Mouse (Mus musculus): ENCODE data around the gene Cish. TPM values are rescaled to one million over a fixed set of nuclear protein-coding genes. Genes with fewer than 3 reads are reported as not detected.

Cish gene
- polyA plus RNA-seq, 1 experiment from 2014 or later: 9.5 TPM

GRCm38 (mm10) chr9:107289211-107290076 lies 6.4 kb upstream of the Cish start, which contains the start of gene Mapkapk3:
TSS of gene Mapkapk3 (minus strand) at chr9:107289877.
- Histone ChIP-seq H3K4me1 (ENCODE audit: control insufficient read depth, insufficient read depth, low read length) (no peaks in the 10 kb centered on the region), H3K9ac (replicated peaks; ENCODE audit: low read depth, low read length) (peak within 1 kb of the TSS; percentile 38; the same call in 1 of the 2 replicates), H3K4me2 (replicated peaks; ENCODE audit: low read depth, low read length) (peak within 1 kb of the TSS; percentile 51), H3K27ac (ENCODE audit: low read length) (peak within 1 kb of the TSS; percentile 61; the same call in 1 of the 2 replicates), H3K36me3 (ENCODE audit: control insufficient read depth, insufficient read depth, low read length) (no peaks in the 10 kb centered on the region), H3K9me3 (ENCODE audit: control insufficient read depth, low read depth, low read length) (no peaks in the 10 kb centered on the region), H3K27me3 (ENCODE audit: control insufficient read depth, insufficient read depth, low read length) (no peaks in the 10 kb centered on the region), H3K4me3 (ENCODE audit: low read depth, low read length) (peak within 1 kb of the TSS; percentile 30)
- ATAC-seq (ENCODE audit: insufficient number of reproducible peaks, insufficient read depth, low FRiP score, low read depth): peak; percentile 81
- WGBS: 4% methylated on average over 49 of the region's 49 CpGs

GRCm38 (mm10) chr9:107290897-107291296 lies 4.9 kb upstream of the Cish start:
- Histone ChIP-seq H3K27me3 (ENCODE audit: control insufficient read depth, insufficient read depth, low read length) (no peaks in the 10 kb centered on the region), H3K4me1 (ENCODE audit: control insufficient read depth, insufficient read depth, low read length) (0 out of 2 replicates have a peak, but pooled peaks cover 2% of the 10 kb centered on the region), H3K9ac (replicated peaks; ENCODE audit: low read depth, low read length) (no peak overlapping the region), H3K4me3 (ENCODE audit: low read depth, low read length) (no peak overlapping the region), H3K4me2 (replicated peaks; ENCODE audit: low read depth, low read length) (no peak overlapping the region), H3K27ac (ENCODE audit: low read length) (no peak overlapping the region), H3K36me3 (ENCODE audit: control insufficient read depth, insufficient read depth, low read length) (no peaks in the 10 kb centered on the region), H3K9me3 (ENCODE audit: control insufficient read depth, low read depth, low read length) (no peaks in the 10 kb centered on the region)
- 26% methylated on average over 10 of the region's 10 CpGs for WGBS
- peak; percentile 16; the same call in 1 of the 2 replicates for ATAC-seq (ENCODE audit: insufficient number of reproducible peaks, insufficient read depth, low FRiP score, low read depth)

GRCm38 (mm10) chr9:107294249-107294648 lies 1.6 kb upstream of the Cish start:
- H3K4me3 ChIP-seq (ENCODE audit: low read depth, low read length): no peak overlapping the region
- WGBS: 3% methylated on average over 6 of the region's 6 CpGs

GRCm38 (mm10) chr9:107295616-107296015 lies 210 bp upstream of the Cish start:
- no peak for ATAC-seq (ENCODE audit: insufficient number of reproducible peaks, insufficient read depth, low FRiP score, low read depth)
- no peaks in the 10 kb centered on the region for H3K27me3 ChIP-seq (ENCODE audit: control insufficient read depth, insufficient read depth, low read length)
- no peaks in the 10 kb centered on the region for H3K9me3 ChIP-seq (ENCODE audit: control insufficient read depth, low read depth, low read length)
- peak overlapping the region; percentile 73 for H3K4me2 ChIP-seq (replicated peaks; ENCODE audit: low read depth, low read length)
- H3K27ac ChIP-seq (ENCODE audit: low read length): no peak overlapping the region
- no peaks in the 10 kb centered on the region; the same call in 1 of the 2 replicates for H3K36me3 ChIP-seq (ENCODE audit: control insufficient read depth, insufficient read depth, low read length)
- no peak overlapping the region for H3K9ac ChIP-seq (replicated peaks; ENCODE audit: low read depth, low read length)
- 54% methylated on average over 4 of the region's 4 CpGs for WGBS
- H3K4me1 ChIP-seq (ENCODE audit: control insufficient read depth, insufficient read depth, low read length): peaks cover 18% of the 10 kb centered on the region; the same call in 1 of the 2 replicates
- H3K4me3 ChIP-seq (ENCODE audit: low read depth, low read length): peak overlapping the region; percentile 63; the same call in 1 of the 2 replicates

More at GRCm38 (mm10) chr9:107294249-107294648, 1.6 kb upstream of the Cish start:
- H3K4me2 ChIP-seq (replicated peaks; ENCODE audit: low read depth, low read length): no peak overlapping the region
- no peak for ATAC-seq (ENCODE audit: insufficient number of reproducible peaks, insufficient read depth, low FRiP score, low read depth)
- no peak overlapping the region for H3K27ac ChIP-seq (ENCODE audit: low read length)
- H3K27me3 ChIP-seq (ENCODE audit: control insufficient read depth, insufficient read depth, low read length): no peaks in the 10 kb centered on the region
- H3K36me3 ChIP-seq (ENCODE audit: control insufficient read depth, insufficient read depth, low read length): no peaks in the 10 kb centered on the region
- H3K9ac ChIP-seq (replicated peaks; ENCODE audit: low read depth, low read length): no peak overlapping the region
- peaks cover 17% of the 10 kb centered on the region; the same call in 1 of the 2 replicates for H3K4me1 ChIP-seq (ENCODE audit: control insufficient read depth, insufficient read depth, low read length)
- no peaks in the 10 kb centered on the region for H3K9me3 ChIP-seq (ENCODE audit: control insufficient read depth, low read depth, low read length)

- ATAC-seq (ENCODE audit: insufficient number of reproducible peaks, insufficient read depth, low FRiP score, low read depth): peak; percentile 24
- H3K27me3 ChIP-seq (ENCODE audit: control insufficient read depth, insufficient read depth, low read length): no peaks in the 10 kb centered on the region
- H3K27ac ChIP-seq (ENCODE audit: low read length): peak overlapping the region; percentile 52; the same call in 1 of the 2 replicates
- peaks cover 3% of the 10 kb centered on the region; the same call in 1 of the 2 replicates for H3K36me3 ChIP-seq (ENCODE audit: control insufficient read depth, insufficient read depth, low read length)
- peak overlapping the region; percentile 63 for H3K4me3 ChIP-seq (ENCODE audit: low read depth, low read length)
- peaks cover 18% of the 10 kb centered on the region; the same call in 1 of the 2 replicates for H3K4me1 ChIP-seq (ENCODE audit: control insufficient read depth, insufficient read depth, low read length)
- no peaks in the 10 kb centered on the region for H3K9me3 ChIP-seq (ENCODE audit: control insufficient read depth, low read depth, low read length)
- peak overlapping the region; percentile 73 for H3K4me2 ChIP-seq (replicated peaks; ENCODE audit: low read depth, low read length)
- 0 out of 2 replicates have a peak overlapping the region, but pooled peaks have one; percentile 14 for H3K9ac ChIP-seq (replicated peaks; ENCODE audit: low read depth, low read length)
- WGBS: 4% methylated on average over 14 of the region's 14 CpGs
Observed at GRCm38 (mm10) chr9:107296041-107296440, 215 bp downstream of the Cish start.

- WGBS: under 1% methylated on average over 31 of the region's 31 CpGs
- peaks cover 18% of the 10 kb centered on the region; the same call in 1 of the 2 replicates for H3K4me1 ChIP-seq (ENCODE audit: control insufficient read depth, insufficient read depth, low read length)
- peak overlapping the region; percentile 63 for H3K4me3 ChIP-seq (ENCODE audit: low read depth, low read length)
- peak overlapping the region; percentile 59 for H3K9ac ChIP-seq (replicated peaks; ENCODE audit: low read depth, low read length)
- H3K36me3 ChIP-seq (ENCODE audit: control insufficient read depth, insufficient read depth, low read length): peaks cover 8% of the 10 kb centered on the region
- peak overlapping the region; percentile 59; the same call in 1 of the 2 replicates for H3K27ac ChIP-seq (ENCODE audit: low read length)
- H3K27me3 ChIP-seq (ENCODE audit: control insufficient read depth, insufficient read depth, low read length): no peaks in the 10 kb centered on the region
- peak; percentile 94 for ATAC-seq (ENCODE audit: insufficient number of reproducible peaks, insufficient read depth, low FRiP score, low read depth)
- H3K9me3 ChIP-seq (ENCODE audit: control insufficient read depth, low read depth, low read length): no peaks in the 10 kb centered on the region
- peak overlapping the region; percentile 73 for H3K4me2 ChIP-seq (replicated peaks; ENCODE audit: low read depth, low read length)
Observed at GRCm38 (mm10) chr9:107296501-107296965, 707 bp downstream of the Cish start.

GRCm38 (mm10) chr9:107297059-107297458 lies 1.2 kb downstream of the Cish start:
- no peaks in the 10 kb centered on the region for H3K27me3 ChIP-seq (ENCODE audit: control insufficient read depth, insufficient read depth, low read length)
- no peaks in the 10 kb centered on the region for H3K9me3 ChIP-seq (ENCODE audit: control insufficient read depth, low read depth, low read length)
- peak overlapping the region; percentile 59 for H3K9ac ChIP-seq (replicated peaks; ENCODE audit: low read depth, low read length)
- H3K4me2 ChIP-seq (replicated peaks; ENCODE audit: low read depth, low read length): peak overlapping the region; percentile 73
- H3K27ac ChIP-seq (ENCODE audit: low read length): peak overlapping the region; percentile 59; the same call in 1 of the 2 replicates
- peaks cover 13% of the 10 kb centered on the region for H3K36me3 ChIP-seq (ENCODE audit: control insufficient read depth, insufficient read depth, low read length)
- H3K4me1 ChIP-seq (ENCODE audit: control insufficient read depth, insufficient read depth, low read length): peaks cover 18% of the 10 kb centered on the region; the same call in 1 of the 2 replicates
- H3K4me3 ChIP-seq (ENCODE audit: low read depth, low read length): peak overlapping the region; percentile 63
- ATAC-seq (ENCODE audit: insufficient number of reproducible peaks, insufficient read depth, low FRiP score, low read depth): no peak
- 7% methylated on average over 16 of the region's 16 CpGs for WGBS

GRCm38 (mm10) chr9:107297658-107298057 lies 1.8 kb downstream of the Cish start:
- Histone ChIP-seq H3K27me3 (ENCODE audit: control insufficient read depth, insufficient read depth, low read length) (no peaks in the 10 kb centered on the region), H3K27ac (ENCODE audit: low read length) (no peak overlapping the region), H3K9ac (replicated peaks; ENCODE audit: low read depth, low read length) (peak overlapping the region; percentile 59; the same call in 1 of the 2 replicates), H3K9me3 (ENCODE audit: control insufficient read depth, low read depth, low read length) (no peaks in the 10 kb centered on the region), H3K4me2 (replicated peaks; ENCODE audit: low read depth, low read length) (peak overlapping the region; percentile 73), H3K36me3 (ENCODE audit: control insufficient read depth, insufficient read depth, low read length) (peaks cover 13% of the 10 kb centered on the region), H3K4me3 (ENCODE audit: low read depth, low read length) (peak overlapping the region; percentile 63), H3K4me1 (ENCODE audit: control insufficient read depth, insufficient read depth, low read length) (peaks cover 18% of the 10 kb centered on the region; the same call in 1 of the 2 replicates)
- WGBS: 70% methylated on average over 4 of the region's 4 CpGs
- no peak for ATAC-seq (ENCODE audit: insufficient number of reproducible peaks, insufficient read depth, low FRiP score, low read depth)

Measured in stomach, embryonic 14.5 days (tissue).